Mouse (Mus musculus) thymus, postnatal 10 days (tissue): ENCODE measurements around the gene Prdx2.

Experiments
- DNase-seq, 2 experiments: peaks; one replicate each; pipeline ENCODE4 v3.0.0; 2021; ENCODE audit warnings: low spot score in 2 of 2

The Prdx2 gene

GRCm38 (mm10) chr8:84969241-84970134 lies at the start of gene Prdx2, which contains the start of the genes Gm49661 and Rnaseh2a:
Gene Prdx2 (plus strand): TSS chr8:84969587.
Gene Gm49661 (minus strand): TSS chr8:84969433.
Gene Rnaseh2a (minus strand): TSS chr8:84969767.
- DNase-seq = peak in 1 of 2 experiments; percentile 54

GRCm38 (mm10) chr8:84921596-84921995 lies 47.8 kb upstream of the Prdx2 start:
- DNase-seq = no peak

- DNase-seq = no peak
Measured at GRCm38 (mm10) chr8:84925557-84925956, 43.8 kb upstream of the Prdx2 start.

GRCm38 (mm10) chr8:84927513-84927912 lies 41.9 kb upstream of the Prdx2 start:
- no peak for DNase-seq

DNA sequence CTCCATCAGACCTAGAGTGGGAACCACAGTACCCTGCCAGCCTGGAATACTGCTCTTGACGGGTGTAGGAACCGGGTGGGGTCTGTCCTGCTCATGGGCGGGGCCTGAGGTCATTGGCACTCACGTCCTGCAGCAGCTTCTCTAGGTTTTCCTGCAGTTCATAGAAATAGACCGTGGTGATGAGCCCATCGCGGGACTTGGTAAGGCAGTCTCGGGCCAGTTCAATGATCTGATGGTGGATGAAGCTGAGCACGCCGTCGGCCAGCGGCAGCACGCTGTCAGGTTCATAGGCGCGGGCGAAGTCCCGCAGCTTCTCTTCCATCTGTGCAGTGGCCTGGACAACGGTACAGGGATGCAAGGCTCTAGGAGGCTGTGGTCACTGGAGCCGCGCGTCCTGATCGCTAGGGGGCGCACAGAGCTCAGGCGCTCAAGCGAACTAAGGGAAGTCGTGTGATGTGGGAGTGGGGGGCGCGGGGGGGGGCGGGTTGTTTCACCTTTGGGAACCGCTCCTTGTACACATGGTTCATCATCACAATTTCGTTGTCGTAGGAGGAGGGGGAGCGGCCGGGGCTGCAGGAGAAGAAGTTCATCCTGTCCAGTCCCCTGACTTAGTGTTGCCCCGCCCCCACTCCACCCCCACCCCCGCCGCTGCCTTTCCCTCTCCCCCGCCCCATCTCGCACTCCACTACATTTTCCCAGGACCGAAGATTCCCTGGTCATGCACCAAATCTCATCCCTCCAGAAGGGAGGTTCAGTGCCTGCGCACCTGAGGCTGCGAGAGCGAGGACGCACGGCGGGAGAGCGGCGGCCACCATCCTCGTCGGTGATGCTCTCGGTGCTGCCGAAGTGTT lies 40.7 kb upstream of the Prdx2 start:
- peak; percentile 33 to 59 for DNase-seq

DNA sequence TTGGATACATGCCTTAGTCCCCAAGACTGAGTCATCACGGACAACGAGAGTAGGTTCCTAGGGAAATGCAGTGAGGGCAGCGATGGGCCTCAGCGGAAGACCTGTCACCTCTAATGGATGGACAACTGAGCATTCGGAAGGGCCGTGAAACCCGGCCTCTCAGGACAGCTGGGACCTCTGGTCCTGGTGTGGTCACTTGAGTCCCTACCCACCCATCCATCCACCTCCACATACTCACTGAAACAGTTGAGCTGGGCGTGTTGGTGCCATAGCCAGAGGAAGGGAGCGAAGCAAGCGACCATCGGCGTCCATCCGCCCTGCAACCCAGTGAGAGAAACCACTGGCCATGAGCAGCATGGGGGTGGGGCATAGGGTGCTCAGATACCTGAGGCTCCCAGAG lies 38.8 kb upstream of the Prdx2 start:
- DNase-seq = no peak

DNA sequence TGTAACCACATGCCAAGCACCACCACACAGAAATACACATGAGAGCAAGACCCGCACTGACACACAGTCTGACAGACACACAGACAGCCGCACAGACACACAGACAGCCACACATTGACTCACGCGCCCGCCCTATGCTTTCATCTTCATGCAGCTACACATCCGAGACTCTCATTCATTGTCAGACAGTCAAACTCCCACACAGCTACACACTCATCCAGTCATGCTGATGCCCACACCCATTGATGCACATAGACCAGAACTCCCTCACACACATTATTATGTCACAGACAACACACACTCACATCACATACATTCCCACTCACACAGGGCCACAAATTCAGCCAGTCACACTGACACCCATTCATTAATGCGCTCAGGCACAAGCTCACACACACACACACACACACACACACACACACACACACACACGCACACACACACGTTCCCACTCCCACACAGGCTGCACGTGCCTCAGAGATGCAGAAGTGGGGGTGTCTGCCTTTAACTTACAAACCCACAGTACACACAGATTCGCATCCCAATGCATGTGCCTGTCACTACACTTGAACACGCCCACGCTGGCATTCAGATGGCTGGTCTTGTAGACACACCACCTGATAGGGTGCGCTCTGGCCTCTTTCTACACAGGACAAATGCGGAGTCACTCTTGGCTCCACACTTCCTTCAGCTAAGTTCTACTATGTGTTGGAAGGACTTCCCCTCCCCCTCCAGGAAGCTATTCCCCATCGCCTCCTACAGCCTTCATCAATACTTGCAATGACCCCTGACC lies 35.4 kb upstream of the Prdx2 start:
- no peak for DNase-seq

DNA sequence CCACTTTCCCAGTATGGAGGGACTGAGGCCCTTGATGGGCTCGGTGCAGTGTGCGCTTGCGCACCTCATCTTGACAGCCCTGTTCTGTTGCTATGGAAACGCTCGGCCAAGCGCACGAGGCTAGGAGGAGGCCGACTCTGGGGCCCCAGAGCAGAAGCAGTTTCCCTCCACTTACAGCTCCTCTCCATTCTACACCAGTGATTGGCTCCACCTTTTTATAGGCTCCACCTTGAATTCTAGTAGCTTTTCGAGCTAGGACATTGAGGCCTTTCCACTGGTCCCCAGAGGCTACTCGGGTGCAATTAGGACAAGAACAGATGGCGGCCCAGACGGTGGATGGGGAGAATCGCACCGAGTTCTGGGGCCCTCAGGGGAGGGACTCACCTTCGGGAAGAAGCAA lies 34.5 kb upstream of the Prdx2 start:
- no peak for DNase-seq

DNA sequence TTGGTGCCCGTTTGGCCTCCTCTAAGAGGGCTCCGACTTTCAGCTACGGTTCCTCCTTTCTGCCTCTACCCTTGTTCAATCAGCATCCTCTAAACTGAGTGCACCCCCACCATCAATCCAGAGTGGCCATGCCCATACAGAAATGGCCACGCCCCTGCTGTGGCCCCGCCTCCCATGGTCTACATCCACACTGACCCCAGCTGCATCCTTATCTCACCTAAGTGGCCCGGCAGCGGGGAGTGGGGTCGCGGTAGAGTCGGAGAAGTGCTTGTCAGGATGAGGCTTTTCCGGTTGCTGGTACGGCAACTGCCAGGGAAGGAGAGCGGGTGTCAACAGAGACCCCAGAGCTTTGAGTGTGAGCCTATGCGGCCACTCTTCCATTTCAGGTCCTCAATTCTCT lies 33.9 kb upstream of the Prdx2 start:
- DNase-seq = no peak

DNA sequence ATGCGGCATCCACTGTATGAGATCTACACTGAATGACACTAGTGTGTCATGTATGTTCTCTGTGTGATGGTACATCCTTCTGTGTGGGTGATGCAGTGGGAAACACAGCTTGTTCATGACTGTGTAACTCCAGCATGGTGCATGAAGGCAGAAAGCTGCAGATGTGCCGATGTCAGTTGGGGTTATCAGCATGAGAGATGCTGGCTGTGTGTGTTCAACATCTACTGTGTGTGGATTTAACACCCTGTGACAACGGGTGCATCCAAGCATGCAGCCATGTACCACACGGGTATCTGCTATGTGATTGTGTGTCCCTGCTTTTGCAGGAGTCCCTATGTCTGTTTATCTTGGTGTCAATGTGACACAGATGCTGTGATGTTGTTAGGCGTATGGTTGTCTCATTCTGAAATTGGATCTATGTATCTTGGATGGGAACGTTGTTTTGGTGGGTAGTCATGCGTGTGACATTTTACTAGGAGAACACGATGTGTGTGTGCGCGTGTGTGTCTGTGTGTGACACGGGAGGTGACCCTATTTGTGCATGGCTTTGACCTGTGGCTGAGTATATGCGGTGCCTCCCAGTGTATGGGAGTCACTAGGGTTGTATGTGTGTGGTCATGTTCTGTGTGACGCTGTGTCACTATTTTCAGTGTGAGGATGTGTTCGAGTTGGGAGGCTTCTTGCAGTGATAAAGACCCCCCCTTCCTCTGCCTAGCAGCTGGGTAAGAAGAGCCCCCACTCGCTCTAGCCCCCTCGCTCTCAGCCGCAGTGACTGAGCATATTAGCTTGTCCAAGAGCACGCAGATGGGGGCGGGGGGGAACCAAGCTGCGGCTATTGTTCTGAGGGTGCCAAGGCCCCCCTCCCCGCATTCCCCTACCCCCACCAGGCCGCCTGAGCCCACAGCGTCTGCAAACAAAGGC lies 33.1 kb upstream of the Prdx2 start:
- no peak for DNase-seq

- peak in 1 of 2 experiments; percentile 58 for DNase-seq
Measured at GRCm38 (mm10) chr8:84936962-84937546, 32.3 kb upstream of the Prdx2 start, which contains the start of gene Mast1. Gene Mast1 (minus strand): TSS chr8:84937359.

GRCm38 (mm10) chr8:84937620-84938485 lies 31.5 kb upstream of the Prdx2 start:
- DNase-seq = no peak

- no peak for DNase-seq
Measured at GRCm38 (mm10) chr8:84943699-84944098, 25.7 kb upstream of the Prdx2 start.

- peak; percentile 36 to 39 for DNase-seq
Measured at GRCm38 (mm10) chr8:84944478-84945160, 24.8 kb upstream of the Prdx2 start.

DNA sequence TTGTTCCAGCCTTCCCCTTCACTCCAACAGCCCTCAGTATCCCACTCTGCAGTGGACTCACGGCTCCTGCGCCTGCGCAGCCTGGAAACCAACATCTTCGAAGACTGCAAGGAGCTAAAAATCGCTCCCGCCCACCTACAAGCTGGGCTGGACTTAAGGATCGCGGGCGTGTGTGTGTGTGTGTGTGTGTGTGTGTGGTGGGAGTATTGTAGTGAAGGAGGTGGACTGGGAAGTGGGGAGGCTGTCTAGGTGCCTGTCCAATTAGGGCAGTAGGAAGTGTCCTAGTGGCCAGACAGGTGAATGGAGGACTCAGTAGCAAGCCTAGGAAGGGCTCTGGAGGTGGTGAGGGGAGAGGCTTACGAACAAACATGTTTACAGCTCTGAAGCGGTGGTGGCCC lies 24.2 kb upstream of the Prdx2 start:
- DNase-seq = no peak

- no peak for DNase-seq
Measured at GRCm38 (mm10) chr8:84945633-84946527, 23.5 kb upstream of the Prdx2 start.

DNA sequence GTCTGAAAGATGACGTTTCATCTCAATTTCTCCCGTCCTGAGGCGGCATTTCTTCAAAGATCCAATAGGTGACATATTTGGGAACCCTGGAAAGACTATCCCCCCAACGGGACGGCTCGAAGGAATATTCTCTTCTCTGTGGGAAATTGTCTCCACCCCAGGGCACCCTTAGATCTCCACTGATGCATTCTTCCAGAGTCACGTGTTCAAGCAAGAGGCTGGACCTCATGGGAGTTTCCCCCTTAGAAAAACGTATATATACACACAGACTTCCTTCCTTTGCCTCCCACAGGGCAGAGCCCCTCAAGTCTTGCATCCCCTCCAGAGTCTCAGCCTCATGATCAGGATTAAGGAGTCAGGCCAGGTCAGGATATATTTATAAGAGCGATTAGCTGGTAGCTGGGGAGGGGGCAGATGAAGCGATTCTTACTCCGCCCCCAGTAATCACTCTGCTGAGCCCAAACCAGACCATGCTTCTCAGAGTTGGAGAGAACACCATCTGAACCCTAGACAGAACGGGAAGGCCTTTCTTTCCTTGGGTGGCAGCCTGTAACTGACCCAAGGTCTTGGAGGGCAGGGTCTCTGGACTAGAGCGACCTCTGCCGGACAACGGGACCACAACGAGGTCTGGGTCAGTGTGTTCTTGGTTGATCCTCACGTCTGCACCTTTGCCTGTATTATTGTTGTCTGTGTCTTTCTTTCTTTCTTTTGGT lies 22.7 kb upstream of the Prdx2 start, which contains the start of gene Rtbdn:
Gene Rtbdn, plus strand, starts transcription at position 464 of the 713 bp plus-strand sequence.
- no peak for DNase-seq
